Mouse (Mus musculus) heart, postnatal 0 days (tissue): ENCODE measurements around the gene BC005624. TPM values are rescaled to one million over a fixed set of nuclear protein-coding genes. Genes with fewer than 3 reads are reported as not detected.

Experiments
- ATAC-seq: fragments of 200-750 bp; cut with Nextera tagmentation; 2 replicates; pipeline ENCODE4 v1.8.0; 2017; ENCODE audit warnings: low read depth, moderate number of reproducible peaks, moderate library complexity; ENCODE audit not compliant: insufficient read depth
- DNase-seq: peaks from one replicate; pipeline ENCODE4 v3.0.0-alpha.2; 2016; ENCODE audit warnings: low spot score
- H3K27ac ChIP-seq: fragments of 300-500 bp; sonication (generic); 2 replicates; pipeline ENCODE4 v1.5.1; 2014; ENCODE audit warnings: low read depth, mild to moderate bottlenecking
- H3K27me3 ChIP-seq: fragments of 300-500 bp; sonication (generic); 2 replicates; pipeline ENCODE4 v1.6.1; 2014; ENCODE audit warnings: low read length, mixed read lengths; ENCODE audit not compliant: control insufficient read depth, insufficient read depth
- H3K36me3 ChIP-seq: fragments of 300-500 bp; sonication (generic); replicated peaks from 2 replicates; pipeline ENCODE4 v1.6.1; 2014; ENCODE audit warnings: low read length, mixed read lengths; ENCODE audit not compliant: control insufficient read depth, insufficient read depth
- H3K4me1 ChIP-seq: fragments of 300-500 bp; sonication (generic); 2 replicates; pipeline ENCODE4 v1.6.1; 2014; ENCODE audit warnings: antibody characterized with exemption; ENCODE audit not compliant: control insufficient read depth, insufficient read depth
- H3K4me2 ChIP-seq: fragments of 300-500 bp; sonication (generic); 2 replicates; pipeline ENCODE4 v1.6.1; 2014; ENCODE audit warnings: low read depth, mild to moderate bottlenecking, low read length, moderate library complexity
- H3K4me3 ChIP-seq: fragments of 300-500 bp; sonication (generic); 2 replicates; pipeline ENCODE4 v1.5.1; 2014; ENCODE audit warnings: low read depth, low read length
- H3K9ac ChIP-seq: fragments of 300-500 bp; sonication (generic); replicated peaks from 2 replicates; pipeline ENCODE4 v1.6.1; 2014; ENCODE audit warnings: low read depth, low read length, mixed read lengths
- H3K9me3 ChIP-seq: fragments of 300-500 bp; sonication (generic); replicated peaks from 2 replicates; pipeline ENCODE4 v1.6.1; 2016; ENCODE audit warnings: low read length; ENCODE audit not compliant: control insufficient read depth
- CTCF ChIP-seq: IDR thresholded peaks from 2 replicates; pipeline ENCODE4 v1.5.1; 2016; ENCODE audit warnings: antibody characterized with exemption, control low read depth, low read depth
- EP300 ChIP-seq: IDR thresholded peaks from 2 replicates; pipeline ENCODE4 v1.6.1; 2016; ENCODE audit warnings: antibody characterized with exemption, low read depth
- WGBS: fragments of 180-500 bp; shearing (Covaris S2); extraction: QIAGEN DNeasy Blood & Tissue Kit; methylation state at CpG from one replicate; pipeline ENCODE4 v1.1.7; 2014; 5-methylcytosine and 5-hydroxymethylcytosine counted together
- polyA plus RNA-seq: library from polyadenylated mRNA; unstranded; fragments of >200 nt; fragmentation: Nextera tagmentation; extraction: Ambion mirVana; gene quantifications from 2 replicates; pipeline ENCODE4 v1.2.1, GENCODE M21; 2015
- total RNA-seq: library from RNA; depleted of rRNA; stranded (reverse); fragments of >200 nt; gene quantifications from 2 replicates; pipeline ENCODE4 v1.2.3, GENCODE M21; 2014; ENCODE audit warnings: low replicate concordance; rRNA removed

BC005624 gene
- 7.6 and 13.8 TPM in 2 replicates for total RNA-seq
- 21.1 and 23.7 TPM in 2 replicates for polyA plus RNA-seq

GRCm38 (mm10) chr2:30981790-30982513 lies at the start of gene BC005624, which contains the start of gene Usp20:
Gene BC005624, minus strand, starts transcription at chr2:30982201.
Gene Usp20, plus strand, starts transcription at chr2:30982279.
- Histone ChIP-seq H3K9ac (peak within 1 kb of the TSS; percentile 47), H3K36me3 (peaks cover 25% of the 10 kb centered on the region), H3K27ac (peak within 1 kb of the TSS; percentile 53), H3K9me3 (no peaks in the 10 kb centered on the region), H3K4me3 (peak within 1 kb of the TSS; percentile 68), H3K4me1 (peaks cover 9% of the 10 kb centered on the region; the same call in 1 of the 2 replicates), H3K4me2 (peak within 1 kb of the TSS; percentile 83), H3K27me3 (no peaks in the 10 kb centered on the region)
- TF ChIP-seq EP300 (no peak), CTCF (peak; percentile 13; the same call in 1 of the 2 replicates)
- DNase-seq = peak; percentile 100
- ATAC-seq = peak; percentile 96
- under 1% methylated on average over 64 of the region's 66 CpGs for WGBS

DNA sequence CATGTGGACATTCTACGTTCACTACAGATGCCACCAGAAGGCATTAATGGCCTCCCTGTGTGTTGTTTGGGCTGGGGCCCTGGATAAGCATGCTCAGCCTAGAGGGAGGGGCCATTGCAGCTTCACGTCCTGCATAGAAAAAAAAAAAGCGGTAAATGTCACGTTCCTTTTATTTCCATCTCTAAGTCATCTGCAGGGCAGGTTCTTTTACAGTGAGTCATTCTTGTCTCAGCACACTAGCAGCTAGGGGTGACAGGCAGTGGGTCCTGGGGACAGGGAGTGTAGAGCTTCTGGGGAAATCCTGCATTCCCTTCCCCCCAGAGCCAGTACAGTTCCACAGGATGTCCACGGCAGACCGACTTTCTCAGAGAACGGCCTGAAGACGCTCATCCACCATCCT lies 44.6 kb upstream of the BC005624 start:
- H3K4me3 ChIP-seq = no peak overlapping the region
- peak; percentile 24 for DNase-seq
- peaks cover 49% of the 10 kb centered on the region for H3K36me3 ChIP-seq
- no peaks in the 10 kb centered on the region for H3K9me3 ChIP-seq
- H3K27ac ChIP-seq = peak overlapping the region; percentile 64
- peak; percentile 34; the same call in 1 of the 2 replicates for ATAC-seq
- no peaks in the 10 kb centered on the region for H3K27me3 ChIP-seq
- TF ChIP-seq EP300 (no peak), CTCF (no peak)
- no peak overlapping the region for H3K9ac ChIP-seq
- H3K4me2 ChIP-seq = no peak overlapping the region
- whole genome bisulfite sequencing = 26% methylated on average over 8 of the region's 8 CpGs
- no peaks in the 10 kb centered on the region for H3K4me1 ChIP-seq

DNA sequence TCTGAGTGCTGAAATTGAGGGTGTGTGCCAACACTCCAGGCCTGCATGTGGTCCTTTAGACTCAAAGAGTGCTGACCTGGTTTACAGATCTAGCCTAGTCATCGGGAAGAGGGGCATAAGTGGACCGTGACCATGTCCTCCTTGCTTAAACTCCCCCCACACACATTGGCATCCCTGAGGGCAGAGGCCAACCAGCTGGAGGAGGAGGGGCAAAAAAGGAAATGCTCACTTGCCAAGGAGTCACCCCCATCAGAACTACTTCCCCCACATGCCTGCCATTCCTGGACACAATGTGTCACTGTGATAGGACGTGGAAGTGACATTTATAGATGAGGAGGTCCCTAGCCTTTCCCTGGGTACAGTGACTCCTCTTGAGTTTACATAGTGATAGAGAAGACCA lies 43.5 kb upstream of the BC005624 start:
- H3K27me3 ChIP-seq = no peaks in the 10 kb centered on the region
- peak; percentile 67 for DNase-seq
- peaks cover 49% of the 10 kb centered on the region for H3K36me3 ChIP-seq
- 38% methylated on average over 3 of the region's 3 CpGs for WGBS
- H3K9ac ChIP-seq = no peak overlapping the region
- no peak overlapping the region for H3K4me3 ChIP-seq
- H3K4me1 ChIP-seq = no peaks in the 10 kb centered on the region
- TF ChIP-seq CTCF = no peak
- TF ChIP-seq EP300 = no peak
- peak; percentile 61 for ATAC-seq
- no peaks in the 10 kb centered on the region for H3K9me3 ChIP-seq
- no peak overlapping the region for H3K4me2 ChIP-seq
- peak overlapping the region; percentile 64 for H3K27ac ChIP-seq

DNA sequence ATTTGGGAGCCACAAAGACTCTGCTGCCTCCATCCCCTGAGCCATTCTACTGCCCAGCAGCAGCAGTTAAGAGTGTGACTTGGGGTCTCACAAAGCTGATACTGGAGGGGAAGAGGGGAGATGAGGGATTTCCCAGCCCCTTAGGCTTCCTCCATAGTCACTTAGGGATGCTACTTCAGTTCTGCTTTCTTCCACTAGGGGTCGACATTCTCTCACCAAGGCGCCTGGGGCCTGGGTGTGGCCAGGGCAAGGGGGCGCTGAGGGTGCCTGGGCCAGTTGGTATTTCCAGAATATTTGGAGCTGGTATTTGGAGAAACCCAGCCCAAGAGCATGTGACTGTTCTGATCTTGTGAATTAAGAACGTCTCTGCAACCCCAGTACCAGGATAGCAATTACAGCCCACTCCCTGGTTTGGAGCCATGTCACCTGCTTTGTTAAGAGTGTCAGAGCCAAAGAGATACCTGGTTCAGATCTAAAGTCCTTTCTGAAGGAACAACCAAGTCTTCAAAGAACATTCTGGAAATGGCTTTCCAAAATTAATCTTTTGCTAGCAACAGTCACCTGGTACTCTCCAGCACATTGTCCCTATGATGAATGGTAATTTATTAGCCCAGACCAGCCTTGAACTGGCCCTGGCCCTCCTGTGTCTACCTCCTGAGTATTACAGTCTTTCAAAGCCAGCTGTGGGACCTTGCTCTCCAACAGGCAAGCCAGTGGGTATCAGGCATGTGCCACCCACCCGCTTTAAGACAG lies 42.8 kb upstream of the BC005624 start:
- ATAC-seq (peak; percentile 31; the same call in 1 of the 2 replicates), DNase-seq (peak; percentile 57)
- WGBS = 31% methylated on average over 5 of the region's 5 CpGs
- Histone ChIP-seq H3K4me1 (no peaks in the 10 kb centered on the region), H3K27me3 (no peaks in the 10 kb centered on the region), H3K4me3 (no peak overlapping the region), H3K27ac (peak overlapping the region; percentile 64), H3K9me3 (no peaks in the 10 kb centered on the region), H3K9ac (no peak overlapping the region), H3K36me3 (peaks cover 49% of the 10 kb centered on the region), H3K4me2 (no peak overlapping the region)
- TF ChIP-seq EP300 = no peak
- TF ChIP-seq CTCF = peak; percentile 88

DNA sequence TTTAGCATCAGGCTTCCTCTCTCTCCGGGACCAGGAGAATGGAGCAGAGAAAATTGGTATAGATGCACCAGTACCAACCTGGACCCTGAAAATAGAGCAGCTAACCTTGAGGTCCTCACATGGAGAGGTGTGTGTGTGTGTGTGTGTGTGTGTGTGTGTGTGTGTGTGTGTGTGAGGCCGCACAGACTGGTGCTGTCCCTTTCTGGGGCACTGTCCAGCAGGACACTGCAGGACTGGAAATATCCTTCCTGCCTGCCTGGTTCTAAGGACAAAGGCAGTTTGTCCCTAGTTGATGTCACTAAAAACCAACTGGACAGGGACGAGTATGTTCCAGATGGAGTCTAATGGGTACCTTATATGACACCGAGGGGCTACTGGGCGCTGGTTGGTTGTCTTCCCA lies 41.9 kb upstream of the BC005624 start:
- DNase-seq (no peak), ATAC-seq (no peak)
- WGBS = 70% methylated on average over 5 of the region's 5 CpGs
- Histone ChIP-seq H3K4me2 (no peak overlapping the region), H3K27ac (no peak overlapping the region), H3K27me3 (no peaks in the 10 kb centered on the region), H3K9ac (no peak overlapping the region), H3K4me1 (no peaks in the 10 kb centered on the region), H3K36me3 (peaks cover 55% of the 10 kb centered on the region), H3K4me3 (no peak overlapping the region), H3K9me3 (no peaks in the 10 kb centered on the region)
- TF ChIP-seq CTCF (no peak), EP300 (no peak)
